7 mouse cellular contexts compared by ENCODE assay signal in genomic region chr1:84837523-84838145, GRCm38 (mm10). TPM values are rescaled to one million over a fixed set of nuclear protein-coding genes. Genes with fewer than 3 reads are reported as not detected.
DNase-seq lines count a peak whose midpoint lies in the region; ATAC-seq and TF ChIP-seq lines count a peak whose summit lies in the region.

No protein-coding gene starts in this region.

- H3K9me3 ChIP-seq in lung, embryonic 14.5 days (ENCODE audit: low read depth, low read length): no peaks in the 10 kb centered on the region
- no peaks in the 10 kb centered on the region for H3K9me3 ChIP-seq in heart, embryonic 16.5 days (replicated peaks; ENCODE audit: control insufficient read depth, low read length)
- no peaks in the 10 kb centered on the region for H3K9me3 ChIP-seq in liver, embryonic 16.5 days (replicated peaks; ENCODE audit: control insufficient read depth, low read length)

- H3K4me1 ChIP-seq in lung, embryonic 14.5 days (ENCODE audit: insufficient read depth): no peaks in the 10 kb centered on the region
- peaks cover 7% of the 10 kb centered on the region for H3K4me1 ChIP-seq in bone marrow macrophage, adult 2 months (ENCODE audit: control insufficient read depth, insufficient read depth, low read length)
- H3K4me1 ChIP-seq in heart, embryonic 16.5 days (ENCODE audit: control insufficient read depth, insufficient read depth, low read length): peaks cover 19% of the 10 kb centered on the region
- peaks cover 7% of the 10 kb centered on the region for H3K4me1 ChIP-seq in liver, embryonic 16.5 days (ENCODE audit: control insufficient read depth, low read depth, low read length)

- no peak for ATAC-seq in lung, embryonic 14.5 days (ENCODE audit: insufficient read depth)
- ATAC-seq in heart, embryonic 16.5 days (replicated peaks; ENCODE audit: extremely low read depth, insufficient read depth, low FRiP score): no peak
- ATAC-seq in liver, embryonic 16.5 days (ENCODE audit: low read depth): no peak

- no peak for TF ChIP-seq POLR2A in bone marrow macrophage, adult 2 months (IDR thresholded peaks at IDR 0.05; ENCODE audit: borderline replicate concordance, low read depth, low read length)

- H3K27ac ChIP-seq in lung, embryonic 14.5 days (ENCODE audit: low read depth): peak overlapping the region; percentile 99
- peak overlapping the region; percentile 6; the same call in 1 of the 2 replicates for H3K27ac ChIP-seq in bone marrow macrophage, adult 2 months (ENCODE audit: insufficient read depth, low read depth, low read length)
- peak overlapping the region; percentile 99 for H3K27ac ChIP-seq in heart, embryonic 16.5 days (ENCODE audit: low read length)
- no peak overlapping the region; the same call in 1 of the 2 replicates for H3K27ac ChIP-seq in liver, embryonic 16.5 days (ENCODE audit: low read length)

- H3K27me3 ChIP-seq in lung, embryonic 14.5 days (ENCODE audit: insufficient read depth, low read length): no peaks in the 10 kb centered on the region
- no peaks in the 10 kb centered on the region for H3K27me3 ChIP-seq in heart, embryonic 16.5 days (ENCODE audit: control insufficient read depth, insufficient read depth, low read length)
- H3K27me3 ChIP-seq in liver, embryonic 16.5 days (ENCODE audit: control insufficient read depth, insufficient read depth, low read depth, low read length): no peaks in the 10 kb centered on the region

- 5% methylated on average over 20 of the region's 20 CpGs for WGBS in lung, embryonic 14.5 days
- 5% methylated on average over 20 of the region's 20 CpGs for WGBS in heart, embryonic 16.5 days
- 2% methylated on average over 20 of the region's 20 CpGs for WGBS in liver, embryonic 16.5 days (ENCODE audit: insufficient replicate concordance)

- H3K36me3 ChIP-seq in lung, embryonic 14.5 days (ENCODE audit: insufficient read depth): peaks cover 8% of the 10 kb centered on the region
- H3K36me3 ChIP-seq in heart, embryonic 16.5 days (ENCODE audit: control insufficient read depth, insufficient read depth): peaks cover 5% of the 10 kb centered on the region; the same call in 1 of the 2 replicates
- H3K36me3 ChIP-seq in liver, embryonic 16.5 days (ENCODE audit: control insufficient read depth, insufficient read depth): peaks cover 3% of the 10 kb centered on the region; the same call in 1 of the 2 replicates

- TF ChIP-seq CTCF in lung, embryonic 14.5 days (IDR thresholded peaks at IDR 0.05; ENCODE audit: low read depth): no peak
- no peak for TF ChIP-seq CTCF in bone marrow macrophage, adult 2 months (IDR thresholded peaks at IDR 0.05; ENCODE audit: low read depth, low read length)

- H3K4me3 ChIP-seq in lung, embryonic 14.5 days (ENCODE audit: low read depth, low read length): peak overlapping the region; percentile 86
- H3K4me3 ChIP-seq in bone marrow macrophage, adult 2 months (ENCODE audit: insufficient read depth, low read length): peak overlapping the region; percentile 87
- H3K4me3 ChIP-seq in heart, embryonic 16.5 days (ENCODE audit: low read length): peak overlapping the region; percentile 100
- H3K4me3 ChIP-seq in liver, embryonic 16.5 days (ENCODE audit: low read depth, low read length): peak overlapping the region; percentile 97

- peak; percentile 5 for DNase-seq in lung, embryonic 14.5 days
- DNase-seq in lung, postnatal 25 days (ENCODE audit: low spot score): no peak
- no peak for DNase-seq in urinary bladder, adult 2 months (ENCODE audit: low spot score)
- DNase-seq in spleen, adult 12 weeks (ENCODE audit: low spot score): no peak

- H3K4me2 ChIP-seq in lung, embryonic 14.5 days: peak overlapping the region; percentile 69
- peak overlapping the region; percentile 81 for H3K4me2 ChIP-seq in heart, embryonic 16.5 days (ENCODE audit: low read depth, low read length)
- peak overlapping the region; percentile 74 for H3K4me2 ChIP-seq in liver, embryonic 16.5 days (ENCODE audit: low read depth, low read length)

- peak overlapping the region; percentile 96 for H3K9ac ChIP-seq in lung, embryonic 14.5 days
- H3K9ac ChIP-seq in heart, embryonic 16.5 days (ENCODE audit: low read length): peak overlapping the region; percentile 100
- peak overlapping the region; percentile 99 for H3K9ac ChIP-seq in liver, embryonic 16.5 days (ENCODE audit: low read depth, low read length)

RNA-seq across cellular contexts. Expression of gene Fbxo36, which starts 2.0 kb away (rescaled TPM):
- polyA plus RNA-seq in lung, embryonic 14.5 days (2014; fragmentation: Nextera tagmentation; extraction: Ambion mirVana): 9.4 and 11.3 TPM in 2 replicates
- 3.4 and 4.2 TPM in 2 replicates for polyA plus RNA-seq in bone marrow macrophage, adult 2 months (2012; ENCODE audit: insufficient read depth, insufficient read length, missing spikeins)
- polyA plus RNA-seq in heart, embryonic 16.5 days (2015; fragmentation: Nextera tagmentation; extraction: Ambion mirVana): 6.9 and 10.0 TPM in 2 replicates
- polyA plus RNA-seq in liver, embryonic 16.5 days (2015; fragmentation: Nextera tagmentation; extraction: Ambion mirVana): 4.4 and 6.6 TPM in 2 replicates
- 11.6 and 17.0 TPM in 2 replicates for polyA plus RNA-seq in urinary bladder, adult 2 months (2012; rRNA removed)

RNA-seq across cellular contexts. Expression of gene Trip12, which starts 2.7 kb away (rescaled TPM):
- polyA plus RNA-seq in lung, embryonic 14.5 days (2014; fragmentation: Nextera tagmentation; extraction: Ambion mirVana): 69.5 and 75.7 TPM in 2 replicates
- 159 TPM in 2 replicates for polyA plus RNA-seq in bone marrow macrophage, adult 2 months (2012; ENCODE audit: insufficient read depth, insufficient read length, missing spikeins)
- polyA plus RNA-seq in heart, embryonic 16.5 days (2015; fragmentation: Nextera tagmentation; extraction: Ambion mirVana): 48.9 and 50.6 TPM in 2 replicates
- 31.6 and 32.0 TPM in 2 replicates for polyA plus RNA-seq in liver, embryonic 16.5 days (2015; fragmentation: Nextera tagmentation; extraction: Ambion mirVana)
- 84.8 and 90.2 TPM in 2 replicates for polyA plus RNA-seq in urinary bladder, adult 2 months (2012; rRNA removed)
